Mouse (Mus musculus) heart, embryonic 11.5 days (tissue): Measurements from ENCODE around the gene Gm42742. TPM values are rescaled to one million over a fixed set of nuclear protein-coding genes. Genes with fewer than 3 reads are reported as not detected.

Experiments
- ATAC-seq: fragments of 200-750 bp; cut with Nextera tagmentation; replicated peaks from 2 replicates; pipeline ENCODE4 v1.8.0; 2017; ENCODE audit warnings: moderate library complexity; ENCODE audit not compliant: insufficient number of reproducible peaks, low FRiP score, low TSS enrichment
- H3K27ac ChIP-seq: fragments of 300-500 bp; sonication (generic); 2 replicates; pipeline ENCODE4 v1.5.1; 2014; ENCODE audit warnings: mild to moderate bottlenecking, low read depth, low read length
- H3K27me3 ChIP-seq: fragments of 300-500 bp; sonication (generic); 2 replicates; pipeline ENCODE4 v1.6.1; 2014; ENCODE audit warnings: mild to moderate bottlenecking, low read length, mixed read lengths; ENCODE audit not compliant: control insufficient read depth, insufficient read depth
- H3K36me3 ChIP-seq: fragments of 300-500 bp; sonication (generic); 2 replicates; pipeline ENCODE4 v1.6.1; 2014; ENCODE audit warnings: mild to moderate bottlenecking, low read length, moderate library complexity, mixed read lengths; ENCODE audit not compliant: control insufficient read depth, insufficient read depth
- H3K4me1 ChIP-seq: fragments of 300-500 bp; sonication (generic); 2 replicates; pipeline ENCODE4 v1.6.1; 2014; ENCODE audit warnings: low read length; ENCODE audit not compliant: control insufficient read depth, insufficient read depth
- H3K4me2 ChIP-seq: fragments of 300-500 bp; sonication (generic); 2 replicates; pipeline ENCODE4 v1.6.1; 2014; ENCODE audit warnings: mild to moderate bottlenecking, moderate library complexity
- H3K4me3 ChIP-seq: fragments of 300-500 bp; sonication (generic); 2 replicates; pipeline ENCODE4 v1.5.1; 2014; ENCODE audit warnings: low read depth, low read length
- H3K9ac ChIP-seq: fragments of 300-500 bp; sonication (generic); 2 replicates; pipeline ENCODE4 v1.6.1; 2014; ENCODE audit warnings: mild to moderate bottlenecking, low read depth, low read length, moderate library complexity
- H3K9me3 ChIP-seq: fragments of 300-500 bp; sonication (generic); replicated peaks from 2 replicates; pipeline ENCODE4 v1.6.1; 2016; ENCODE audit warnings: low read length; ENCODE audit not compliant: control insufficient read depth
- WGBS: fragments of 180-500 bp; shearing (Covaris S2); extraction: QIAGEN DNeasy Blood & Tissue Kit; methylation state at CpG from one replicate; pipeline ENCODE4 v1.1.7; 2014; ENCODE audit not compliant: insufficient replicate concordance; 5-methylcytosine and 5-hydroxymethylcytosine counted together
- polyA plus RNA-seq: library from polyadenylated mRNA; unstranded; fragments of >200 nt; fragmentation: Nextera tagmentation; extraction: Ambion mirVana; gene quantifications from 2 replicates; pipeline ENCODE4 v1.2.1, GENCODE M21; 2014

The Gm42742 gene
- polyA plus RNA-seq, 1 experiment from 2014 or later, result 36.6 TPM

GRCm38 (mm10) chr7:127016971-127017949, 3.6 kb downstream of the Gm42742 start, which contains the start of gene Pagr1a:
Gene Pagr1a (minus strand): TSS chr7:127017352.
- Histone ChIP-seq H3K9me3 (no peaks in the 10 kb centered on the region), H3K27me3 (no peaks in the 10 kb centered on the region), H3K27ac (peak within 1 kb of the TSS; percentile 97), H3K4me3 (peak within 1 kb of the TSS; percentile 66), H3K4me1 (peaks cover 38% of the 10 kb centered on the region), H3K9ac (peak within 1 kb of the TSS; percentile 94), H3K36me3 (peaks cover 8% of the 10 kb centered on the region), H3K4me2 (peak within 1 kb of the TSS; percentile 86)
- 4% methylated on average over 39 of the region's 39 CpGs for WGBS
- peak; percentile 70 for ATAC-seq

- peak; percentile 64 for ATAC-seq
- WGBS, result 0% methylated on average over 22 of the region's 22 CpGs
- Histone ChIP-seq H3K27ac (peak overlapping the region; percentile 97), H3K4me2 (peak overlapping the region; percentile 86), H3K27me3 (no peaks in the 10 kb centered on the region), H3K36me3 (peaks cover 6% of the 10 kb centered on the region), H3K4me1 (peaks cover 32% of the 10 kb centered on the region), H3K4me3 (peak overlapping the region; percentile 66), H3K9me3 (no peaks in the 10 kb centered on the region), H3K9ac (peak overlapping the region; percentile 94)
These were observed 4.4 kb downstream of the Gm42742 start for GRCm38 (mm10) chr7:127016486-127016938.

GRCm38 (mm10) chr7:127016481-127016485, 4.6 kb downstream of the Gm42742 start, which contains the start of gene Pagr1b:
Gene Pagr1b (minus strand): TSS chr7:127016484.
- H3K36me3 ChIP-seq, result peaks cover 6% of the 10 kb centered on the region
- H3K27ac ChIP-seq, result peak within 1 kb of the TSS; percentile 97
- peak within 1 kb of the TSS; percentile 86 for H3K4me2 ChIP-seq
- no peak for ATAC-seq
- peak within 1 kb of the TSS; percentile 94 for H3K9ac ChIP-seq
- H3K4me1 ChIP-seq, result peaks cover 29% of the 10 kb centered on the region
- no peaks in the 10 kb centered on the region for H3K27me3 ChIP-seq
- H3K4me3 ChIP-seq, result peak within 1 kb of the TSS; percentile 66
- no peaks in the 10 kb centered on the region for H3K9me3 ChIP-seq

- H3K27ac ChIP-seq, result peak overlapping the region; percentile 97
- peak overlapping the region; percentile 66 for H3K4me3 ChIP-seq
- H3K4me2 ChIP-seq, result peak overlapping the region; percentile 86
- peaks cover 28% of the 10 kb centered on the region for H3K4me1 ChIP-seq
- H3K36me3 ChIP-seq, result peaks cover 6% of the 10 kb centered on the region
- no peaks in the 10 kb centered on the region for H3K27me3 ChIP-seq
- H3K9ac ChIP-seq, result peak overlapping the region; percentile 94
- peak; percentile 60 for ATAC-seq
- 2% methylated on average over 10 of the region's 10 CpGs for WGBS
- H3K9me3 ChIP-seq, result no peaks in the 10 kb centered on the region
These were observed 4.8 kb downstream of the Gm42742 start for GRCm38 (mm10) chr7:127016081-127016480.

- Histone ChIP-seq H3K27me3 (no peaks in the 10 kb centered on the region), H3K27ac (no peak overlapping the region), H3K36me3 (peaks cover 6% of the 10 kb centered on the region), H3K4me3 (no peak overlapping the region), H3K4me1 (peaks cover 23% of the 10 kb centered on the region), H3K4me2 (peak overlapping the region; percentile 86), H3K9me3 (no peaks in the 10 kb centered on the region), H3K9ac (no peak overlapping the region)
- ATAC-seq, result no peak
- 88% methylated on average over 12 of the region's 12 CpGs for WGBS
These were observed 5.9 kb downstream of the Gm42742 start for GRCm38 (mm10) chr7:127014993-127015392.

GRCm38 (mm10) chr7:127014320-127014719, 6.6 kb downstream of the Gm42742 start, which contains the start of gene Mvp:
Gene Mvp (minus strand): TSS chr7:127014621.
- ATAC-seq, result no peak
- 31% methylated on average over 11 of the region's 11 CpGs for WGBS
- peak within 1 kb of the TSS; percentile 66 for H3K4me3 ChIP-seq
- H3K27me3 ChIP-seq, result no peaks in the 10 kb centered on the region
- H3K27ac ChIP-seq, result peak within 1 kb of the TSS; percentile 5; the same call in 1 of the 2 replicates
- H3K9ac ChIP-seq, result peak within 1 kb of the TSS; percentile 94
- H3K4me1 ChIP-seq, result peaks cover 21% of the 10 kb centered on the region
- H3K36me3 ChIP-seq, result peaks cover 6% of the 10 kb centered on the region
- no peaks in the 10 kb centered on the region for H3K9me3 ChIP-seq
- peak within 1 kb of the TSS; percentile 86 for H3K4me2 ChIP-seq

- Histone ChIP-seq H3K36me3 (peaks cover 6% of the 10 kb centered on the region), H3K27ac (no peak overlapping the region), H3K27me3 (no peaks in the 10 kb centered on the region), H3K9ac (no peak overlapping the region), H3K4me2 (no peak overlapping the region), H3K4me3 (peak overlapping the region; percentile 44; the same call in 1 of the 2 replicates), H3K9me3 (no peaks in the 10 kb centered on the region), H3K4me1 (peaks cover 26% of the 10 kb centered on the region)
- ATAC-seq, result no peak
- 93% methylated on average over 6 of the region's 6 CpGs for WGBS
These were observed 7.5 kb downstream of the Gm42742 start for GRCm38 (mm10) chr7:127013385-127013784.

GRCm38 (mm10) chr7:127012845-127013244, 8.1 kb downstream of the Gm42742 start:
- no peak overlapping the region for H3K9ac ChIP-seq
- H3K4me1 ChIP-seq, result peaks cover 30% of the 10 kb centered on the region
- H3K36me3 ChIP-seq, result peaks cover 6% of the 10 kb centered on the region
- H3K27me3 ChIP-seq, result no peaks in the 10 kb centered on the region
- WGBS, result 95% methylated on average over 10 of the region's 10 CpGs
- no peak overlapping the region for H3K27ac ChIP-seq
- no peaks in the 10 kb centered on the region for H3K9me3 ChIP-seq
- H3K4me2 ChIP-seq, result no peak overlapping the region
- H3K4me3 ChIP-seq, result no peak overlapping the region
- ATAC-seq, result no peak

GRCm38 (mm10) chr7:127012374-127012773, 8.5 kb downstream of the Gm42742 start:
- no peak overlapping the region for H3K4me3 ChIP-seq
- H3K36me3 ChIP-seq, result peaks cover 6% of the 10 kb centered on the region
- peaks cover 30% of the 10 kb centered on the region for H3K4me1 ChIP-seq
- H3K4me2 ChIP-seq, result no peak overlapping the region
- H3K27ac ChIP-seq, result no peak overlapping the region
- no peaks in the 10 kb centered on the region for H3K9me3 ChIP-seq
- no peak for ATAC-seq
- no peaks in the 10 kb centered on the region for H3K27me3 ChIP-seq
- 78% methylated on average over 6 of the region's 6 CpGs for WGBS
- no peak overlapping the region for H3K9ac ChIP-seq
